Mouse (Mus musculus) liver, adult 2 months (tissue): Measurements from ENCODE around the gene Ints1.

Source experiments
- CTCF ChIP-seq: fragments of 200-500 bp; IDR thresholded peaks from 2 replicates; pipeline ENCODE4 v1.5.1; 2011; ENCODE audit warnings: low read depth, low read length, control low read depth
- POLR2A ChIP-seq: fragments of 200-500 bp; IDR thresholded peaks from 2 replicates; pipeline ENCODE4 v1.6.1; 2011; ENCODE audit warnings: low read length, control low read depth; ENCODE audit not compliant: insufficient read depth; ENCODE audit errors: extremely low read depth

DNA sequence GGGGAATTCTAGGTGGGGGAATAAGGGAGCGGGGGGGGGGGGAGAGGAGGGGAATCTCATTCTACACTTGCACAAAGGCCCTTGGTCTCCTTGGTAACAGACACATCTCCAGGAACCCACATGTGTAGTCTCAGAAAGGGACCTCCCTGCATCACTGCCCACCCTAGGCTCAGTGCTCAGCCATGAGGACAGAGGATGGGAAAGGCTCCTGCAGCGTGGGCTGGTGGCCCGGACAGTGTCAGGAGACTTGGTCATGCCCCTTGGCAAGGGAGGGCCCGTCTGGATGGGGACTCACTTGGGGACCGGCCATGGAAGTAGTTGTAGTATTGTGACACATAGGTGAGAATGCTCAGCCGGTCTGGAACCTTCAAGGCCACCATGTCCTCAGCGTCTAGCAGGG, 56.5 kb downstream of the Ints1 start:
- TF ChIP-seq POLR2A = no peak
- TF ChIP-seq CTCF = no peak
